ENCODE assay signal across 19 mouse cellular contexts in genomic region chr6:6801563-6802259, GRCm38 (mm10).
DNase-seq lines count a peak whose midpoint lies in the region; ATAC-seq and TF ChIP-seq lines count a peak whose summit lies in the region.
"Had no signal": no experiment of that assay in that cellular context is flagged by ENCODE, and none has a peak within 500 bp of the region (broad histone marks: within the 10 kb centered on the region; RNA-seq: fewer than 3 reads in every experiment).

No protein-coding gene starts in this region.

- H3K27ac ChIP-seq in forebrain, embryonic 14.5 days (ENCODE audit: low read depth, low read length) = no peak overlapping the region
- no peak overlapping the region for H3K27ac ChIP-seq in forebrain, postnatal 0 days (ENCODE audit: low read depth, low read length)
- H3K27ac ChIP-seq in limb, embryonic 14.5 days (replicated peaks; ENCODE audit: low read depth, low read length) = no peak overlapping the region
- no peak overlapping the region for H3K27ac ChIP-seq in limb, embryonic 10.5 days
- H3K27ac ChIP-seq: forebrain, embryonic 10.5 days; heart, embryonic 13.5 days; hindbrain, embryonic 10.5 days; hindbrain, postnatal 0 days had no signal

- no peaks in the 10 kb centered on the region for H3K9me3 ChIP-seq in forebrain, embryonic 14.5 days (replicated peaks; ENCODE audit: control insufficient read depth, low read length)
- no peaks in the 10 kb centered on the region for H3K9me3 ChIP-seq in forebrain, postnatal 0 days (ENCODE audit: low read length)
- H3K9me3 ChIP-seq in limb, embryonic 14.5 days (ENCODE audit: control insufficient read depth, low read length) = no peaks in the 10 kb centered on the region
- no peaks in the 10 kb centered on the region for H3K9me3 ChIP-seq in limb, embryonic 10.5 days (replicated peaks)
- H3K9me3 ChIP-seq: forebrain, embryonic 10.5 days; heart, embryonic 13.5 days; hindbrain, embryonic 10.5 days had no signal

- no peaks in the 10 kb centered on the region for H3K36me3 ChIP-seq in forebrain, embryonic 14.5 days (ENCODE audit: control insufficient read depth, insufficient read depth, low read length)
- H3K36me3 ChIP-seq in forebrain, postnatal 0 days (ENCODE audit: insufficient read depth) = no peaks in the 10 kb centered on the region
- H3K36me3 ChIP-seq in limb, embryonic 14.5 days (ENCODE audit: control insufficient read depth, insufficient read depth, low read length) = no peaks in the 10 kb centered on the region
- H3K36me3 ChIP-seq in limb, embryonic 10.5 days = no peaks in the 10 kb centered on the region
- H3K36me3 ChIP-seq: forebrain, embryonic 10.5 days; heart, embryonic 13.5 days; hindbrain, embryonic 10.5 days had no signal

- no peaks in the 10 kb centered on the region for H3K4me1 ChIP-seq in forebrain, embryonic 14.5 days (ENCODE audit: control insufficient read depth, insufficient read depth, low read length)
- no peaks in the 10 kb centered on the region for H3K4me1 ChIP-seq in forebrain, postnatal 0 days (ENCODE audit: insufficient read depth)
- H3K4me1 ChIP-seq in limb, embryonic 14.5 days (ENCODE audit: control insufficient read depth, insufficient read depth, low read length) = 0 out of 2 replicates have a peak, but pooled peaks cover 4% of the 10 kb centered on the region
- peaks cover 9% of the 10 kb centered on the region; the same call in 1 of the 2 replicates for H3K4me1 ChIP-seq in limb, embryonic 10.5 days
- H3K4me1 ChIP-seq: forebrain, embryonic 10.5 days; heart, embryonic 13.5 days; hindbrain, embryonic 10.5 days had no signal

- TF ChIP-seq POLR2A in limb, embryonic 14.5 days (IDR thresholded peaks at IDR 0.05; ENCODE audit: borderline replicate concordance, extremely low read depth, insufficient read depth, insufficient read length) = no peak
- TF ChIP-seq POLR2A in brain, embryonic 14.5 days (IDR thresholded peaks at IDR 0.05; ENCODE audit: borderline replicate concordance, extremely low read depth, insufficient read depth, insufficient read length, poor library complexity, severe bottlenecking) = no peak

- 87% methylated on average over 15 of the region's 15 CpGs for WGBS in forebrain, embryonic 14.5 days
- 65% methylated on average over 15 of the region's 15 CpGs for WGBS in forebrain, postnatal 0 days
- 78% methylated on average over 15 of the region's 15 CpGs for WGBS in limb, embryonic 14.5 days
- WGBS in limb, embryonic 10.5 days = 94% methylated on average over 15 of the region's 15 CpGs

- no peak overlapping the region for H3K4me3 ChIP-seq in forebrain, embryonic 14.5 days (ENCODE audit: low read depth, low read length)
- H3K4me3 ChIP-seq in forebrain, postnatal 0 days (ENCODE audit: low read depth, low read length) = no peak overlapping the region
- H3K4me3 ChIP-seq in limb, embryonic 14.5 days (replicated peaks; ENCODE audit: low read length) = no peak overlapping the region
- no peak overlapping the region for H3K4me3 ChIP-seq in limb, embryonic 10.5 days
- H3K4me3 ChIP-seq: forebrain, embryonic 10.5 days; heart, embryonic 13.5 days; hindbrain, embryonic 10.5 days had no signal

- H3K27me3 ChIP-seq in forebrain, embryonic 14.5 days (replicated peaks; ENCODE audit: control insufficient read depth, insufficient read depth, low read length) = no peaks in the 10 kb centered on the region
- H3K27me3 ChIP-seq in forebrain, postnatal 0 days (ENCODE audit: insufficient read depth, low read length) = no peaks in the 10 kb centered on the region
- H3K27me3 ChIP-seq in limb, embryonic 14.5 days (ENCODE audit: control insufficient read depth, insufficient read depth, low read length) = no peaks in the 10 kb centered on the region
- no peaks in the 10 kb centered on the region for H3K27me3 ChIP-seq in limb, embryonic 10.5 days (ENCODE audit: low read depth, poor library complexity, severe bottlenecking)
- H3K27me3 ChIP-seq: CH12.LX had no signal

- no peak overlapping the region for H3K9ac ChIP-seq in forebrain, embryonic 14.5 days (ENCODE audit: low read length)
- no peak overlapping the region for H3K9ac ChIP-seq in forebrain, postnatal 0 days
- no peak overlapping the region for H3K9ac ChIP-seq in limb, embryonic 14.5 days (ENCODE audit: low read depth, low read length, severe bottlenecking)
- H3K9ac ChIP-seq: heart, embryonic 13.5 days had no signal

- no peak for TF ChIP-seq CTCF in forebrain, postnatal 0 days (IDR thresholded peaks at IDR 0.05; ENCODE audit: low read depth)
- no peak for TF ChIP-seq CTCF in brain, embryonic 14.5 days (IDR thresholded peaks at IDR 0.05; ENCODE audit: borderline replicate concordance, extremely low read depth, insufficient read depth, insufficient read length)

- DNase-seq in forebrain, embryonic 14.5 days (ENCODE audit: low spot score) = peak; percentile 35
- no peak for DNase-seq in forebrain, postnatal 0 days
- peak; percentile 62 for DNase-seq in limb, embryonic 14.5 days (ENCODE audit: low spot score)
- DNase-seq in limb, embryonic 10.5 days (ENCODE audit: low spot score) = no peak
- peak; percentile 80 for DNase-seq in 3134 (ENCODE audit: extremely low read depth, insufficient read length, low spot score)
- peak; percentile 49 for DNase-seq in brain, embryonic 14.5 days (ENCODE audit: low read depth)
- DNase-seq in layer of hippocampus, adult 9-10 months (ENCODE audit: low spot score) = no peak
- no peak for DNase-seq in thymus, postnatal 14 days
- DNase-seq: adrenal gland, adult 2 months; cerebellum, adult 8-10 months; gastrocnemius, postnatal 14 days; layer of hippocampus, postnatal 36 days; liver had no signal

- H3K4me2 ChIP-seq in forebrain, embryonic 14.5 days (ENCODE audit: low read length) = no peak overlapping the region
- H3K4me2 ChIP-seq in forebrain, postnatal 0 days (ENCODE audit: low read depth) = no peak overlapping the region
- H3K4me2 ChIP-seq in limb, embryonic 14.5 days (replicated peaks; ENCODE audit: low read depth, low read length, severe bottlenecking) = no peak overlapping the region
- H3K4me2 ChIP-seq: heart, embryonic 13.5 days had no signal

- ATAC-seq in forebrain, embryonic 14.5 days = no peak
- no peak for ATAC-seq in forebrain, postnatal 0 days
- ATAC-seq in limb, embryonic 14.5 days (ENCODE audit: low FRiP score, low read depth) = no peak
- ATAC-seq: hindbrain, postnatal 0 days; intestine, postnatal 0 days had no signal

Comparison
In these comparisons a context has a peak if more than half of its experiments do, and no peak if none do; other contexts are left out.
1. DNase-seq: peak in forebrain, embryonic 14.5 days (single experiment), limb, embryonic 14.5 days (single experiment), 3134 (single experiment) and brain, embryonic 14.5 days (single experiment); none in forebrain, postnatal 0 days (single experiment), limb, embryonic 10.5 days (single experiment), layer of hippocampus, adult 9-10 months (single experiment) and thymus, postnatal 14 days (single experiment).